Mouse (Mus musculus) liver, adult 2 months (tissue): ENCODE data around the gene Nop53.

Experiments used
- CTCF ChIP-seq: fragments of 200-500 bp; IDR thresholded peaks from 2 replicates; pipeline ENCODE4 v1.5.1; 2011; ENCODE audit warnings: low read depth, low read length, control low read depth
- POLR2A ChIP-seq: fragments of 200-500 bp; IDR thresholded peaks from 2 replicates; pipeline ENCODE4 v1.6.1; 2011; ENCODE audit warnings: low read length, control low read depth; ENCODE audit not compliant: insufficient read depth; ENCODE audit errors: extremely low read depth

- no peak for TF ChIP-seq POLR2A
- TF ChIP-seq CTCF = no peak
Measured at GRCm38 (mm10) chr7:15933437-15934359, 12.2 kb downstream of the Nop53 start.
